Mouse (Mus musculus): Measurements from ENCODE around the gene Gm4214.
"Not testable (repeated sequence)": the region's sequence is repeated elsewhere in the genome, so short reads cannot be mapped to it uniquely, and the experiment has no call there.

The Gm4214 gene

GRCm38 (mm10) chr7:22984573-22984972 is at the start of gene Gm4214:
Gene Gm4214, minus strand, starts transcription at chr7:22984673.
- DNase-seq (ENCODE audit: low spot score), result not testable (repeated sequence)

- not testable (repeated sequence) for DNase-seq (ENCODE audit: low spot score)
These were observed 35.4 kb upstream of the Gm4214 start, which contains the start of gene Gm4216 for GRCm38 (mm10) chr7:23019823-23020222. Gene Gm4216, minus strand, starts transcription at chr7:23019923.
